Mouse (Mus musculus): ENCODE measurements at regions not wholly inside any gene's neighbourhood (a gene's known extent, or its start where the extent isn't known, plus 50 kb on each side); places are given as distances from the start of the nearest gene placed in this dataset.

GRCm38 (mm10) chr6:103312149-103312548, 198.2 kb upstream of the Chl1 start:
- no peak for DNase-seq (ENCODE audit: low spot score in 2 of 2)

- no peak for DNase-seq (ENCODE audit: low spot score in 2 of 2)
Observed at GRCm38 (mm10) chr6:103312935-103313334, 197.5 kb upstream of the Chl1 start.

- DNase-seq (ENCODE audit: low spot score in 2 of 2): no peak
Observed at GRCm38 (mm10) chr6:103318081-103318480, 192.3 kb upstream of the Chl1 start.

- no peak for DNase-seq (ENCODE audit: low spot score in 2 of 2)
Observed at GRCm38 (mm10) chr6:103318677-103319359, 191.6 kb upstream of the Chl1 start.

GRCm38 (mm10) chr6:103319964-103320363, 190.4 kb upstream of the Chl1 start:
- no peak for DNase-seq (ENCODE audit: low spot score in 2 of 2)

GRCm38 (mm10) chr6:103320550-103320949, 189.8 kb upstream of the Chl1 start:
- no peak for DNase-seq (ENCODE audit: low spot score in 2 of 2)

- DNase-seq (ENCODE audit: low spot score in 2 of 2): no peak
Observed at GRCm38 (mm10) chr6:103321058-103321457, 189.3 kb upstream of the Chl1 start.

GRCm38 (mm10) chr6:103322442-103322841, 187.9 kb upstream of the Chl1 start:
- no peak for DNase-seq (ENCODE audit: low spot score in 2 of 2)

GRCm38 (mm10) chr6:103335683-103336082, 174.7 kb upstream of the Chl1 start:
- no peak for DNase-seq (ENCODE audit: low spot score in 2 of 2)

- DNase-seq (ENCODE audit: low spot score in 2 of 2): no peak
Observed at GRCm38 (mm10) chr6:103339961-103340732, 170.2 kb upstream of the Chl1 start.

- no peak for DNase-seq (ENCODE audit: low spot score in 2 of 2)
Observed at GRCm38 (mm10) chr6:103343515-103343914, 166.9 kb upstream of the Chl1 start.

GRCm38 (mm10) chr6:103344413-103344812, 166.0 kb upstream of the Chl1 start:
- DNase-seq (ENCODE audit: low spot score in 2 of 2): no peak

- DNase-seq (ENCODE audit: low spot score in 2 of 2): no peak
Observed at GRCm38 (mm10) chr6:103345195-103345594, 165.2 kb upstream of the Chl1 start.

GRCm38 (mm10) chr6:103352405-103353124, 157.8 kb upstream of the Chl1 start:
- DNase-seq (ENCODE audit: low spot score in 2 of 2): no peak

- no peak for DNase-seq (ENCODE audit: low spot score in 2 of 2)
Observed at GRCm38 (mm10) chr6:103353346-103353745, 157.0 kb upstream of the Chl1 start.

GRCm38 (mm10) chr6:103366782-103367491, 143.4 kb upstream of the Chl1 start:
- DNase-seq (ENCODE audit: low spot score in 2 of 2): no peak

GRCm38 (mm10) chr6:103374956-103375355, 135.4 kb upstream of the Chl1 start:
- no peak for DNase-seq (ENCODE audit: low spot score in 2 of 2)

- no peak for DNase-seq (ENCODE audit: low spot score in 2 of 2)
Observed at GRCm38 (mm10) chr6:103377277-103377676, 133.1 kb upstream of the Chl1 start.

- DNase-seq (ENCODE audit: low spot score in 2 of 2): no peak
Observed at GRCm38 (mm10) chr6:103378047-103378446, 132.3 kb upstream of the Chl1 start.

- no peak for DNase-seq (ENCODE audit: low spot score in 2 of 2)
Observed at GRCm38 (mm10) chr6:103381030-103381429, 129.4 kb upstream of the Chl1 start.

GRCm38 (mm10) chr6:103381930-103382329, 128.5 kb upstream of the Chl1 start:
- DNase-seq (ENCODE audit: low spot score in 2 of 2): no peak

All from gastrocnemius, postnatal 4 days (tissue).